Mouse (Mus musculus): ENCODE measurements at regions not wholly inside any gene's neighbourhood (a gene's known extent, or its start where the extent isn't known, plus 50 kb on each side); places are given as distances from the start of the nearest gene placed in this dataset.

GRCm38 (mm10) chr11:45330319-45330718 lies 521.5 kb upstream of the Clint1 start:
- TF ChIP-seq POLR2A (IDR thresholded peaks at IDR 0.05; ENCODE audit: insufficient read depth, low read depth, low read length): no peak
- no peak for TF ChIP-seq CTCF (IDR thresholded peaks at IDR 0.05; ENCODE audit: insufficient read depth, low read depth, low read length)
